ENCODE assay signal across 8 mouse cellular contexts in genomic region chr3:154885452-154885851, GRCm38 (mm10).
DNase-seq lines count a peak whose midpoint lies in the region; ATAC-seq lines count a peak whose summit lies in the region.

No protein-coding gene starts in this region.

- 27% methylated on average over 5 of the region's 5 CpGs for WGBS in embryonic facial prominence, embryonic 14.5 days
- WGBS in embryonic facial prominence, embryonic 10.5 days = 35% methylated on average over 5 of the region's 5 CpGs
- 21% methylated on average over 5 of the region's 5 CpGs for WGBS in limb, embryonic 13.5 days
- 32% methylated on average over 5 of the region's 5 CpGs for WGBS in limb, embryonic 10.5 days
- 29% methylated on average over 5 of the region's 5 CpGs for WGBS in hindbrain, embryonic 14.5 days
- WGBS in neural tube, embryonic 14.5 days = 31% methylated on average over 5 of the region's 5 CpGs

- H3K27ac ChIP-seq in embryonic facial prominence, embryonic 14.5 days (replicated peaks; ENCODE audit: low read depth, low read length) = no peak overlapping the region
- no peak overlapping the region for H3K27ac ChIP-seq in embryonic facial prominence, embryonic 10.5 days (replicated peaks)
- H3K27ac ChIP-seq in limb, embryonic 13.5 days = no peak overlapping the region
- no peak overlapping the region for H3K27ac ChIP-seq in limb, embryonic 10.5 days
- H3K27ac ChIP-seq in hindbrain, embryonic 14.5 days = no peak overlapping the region
- H3K27ac ChIP-seq in neural tube, embryonic 14.5 days (ENCODE audit: low read depth, low read length) = no peak overlapping the region

- H3K4me3 ChIP-seq in embryonic facial prominence, embryonic 14.5 days (ENCODE audit: low read depth, low read length) = no peak overlapping the region
- no peak overlapping the region for H3K4me3 ChIP-seq in embryonic facial prominence, embryonic 10.5 days
- H3K4me3 ChIP-seq in limb, embryonic 13.5 days = no peak overlapping the region
- H3K4me3 ChIP-seq in limb, embryonic 10.5 days = no peak overlapping the region
- no peak overlapping the region for H3K4me3 ChIP-seq in hindbrain, embryonic 14.5 days (replicated peaks; ENCODE audit: low read length)
- H3K4me3 ChIP-seq in neural tube, embryonic 14.5 days (ENCODE audit: low read depth, low read length) = no peak overlapping the region

- no peaks in the 10 kb centered on the region; the same call in 1 of the 2 replicates for H3K4me1 ChIP-seq in embryonic facial prominence, embryonic 14.5 days (ENCODE audit: control insufficient read depth, insufficient read depth, low read length)
- peaks cover 6% of the 10 kb centered on the region; the same call in 1 of the 2 replicates for H3K4me1 ChIP-seq in embryonic facial prominence, embryonic 10.5 days
- peaks cover 6% of the 10 kb centered on the region; the same call in 1 of the 2 replicates for H3K4me1 ChIP-seq in limb, embryonic 13.5 days
- peaks cover 3% of the 10 kb centered on the region; the same call in 1 of the 2 replicates for H3K4me1 ChIP-seq in limb, embryonic 10.5 days
- H3K4me1 ChIP-seq in hindbrain, embryonic 14.5 days (replicated peaks; ENCODE audit: control insufficient read depth, insufficient read depth, low read length) = 0 out of 2 replicates have a peak, but pooled peaks cover 4% of the 10 kb centered on the region
- H3K4me1 ChIP-seq in neural tube, embryonic 14.5 days (ENCODE audit: control insufficient read depth, insufficient read depth, low read length) = no peaks in the 10 kb centered on the region

- no peaks in the 10 kb centered on the region for H3K27me3 ChIP-seq in embryonic facial prominence, embryonic 14.5 days (replicated peaks; ENCODE audit: control insufficient read depth, insufficient read depth, low read length)
- H3K27me3 ChIP-seq in embryonic facial prominence, embryonic 10.5 days (replicated peaks; ENCODE audit: low read depth, poor library complexity, severe bottlenecking) = no peaks in the 10 kb centered on the region
- no peaks in the 10 kb centered on the region for H3K27me3 ChIP-seq in limb, embryonic 13.5 days
- H3K27me3 ChIP-seq in limb, embryonic 10.5 days (ENCODE audit: low read depth, poor library complexity, severe bottlenecking) = no peaks in the 10 kb centered on the region
- no peaks in the 10 kb centered on the region for H3K27me3 ChIP-seq in hindbrain, embryonic 14.5 days (ENCODE audit: control insufficient read depth, insufficient read depth, low read length)
- no peaks in the 10 kb centered on the region for H3K27me3 ChIP-seq in neural tube, embryonic 14.5 days (ENCODE audit: control insufficient read depth, insufficient read depth, low read length)

- H3K9me3 ChIP-seq in embryonic facial prominence, embryonic 14.5 days (ENCODE audit: control insufficient read depth, low read length) = no peaks in the 10 kb centered on the region
- H3K9me3 ChIP-seq in embryonic facial prominence, embryonic 10.5 days = no peaks in the 10 kb centered on the region
- no peaks in the 10 kb centered on the region for H3K9me3 ChIP-seq in limb, embryonic 13.5 days
- no peaks in the 10 kb centered on the region for H3K9me3 ChIP-seq in limb, embryonic 10.5 days (replicated peaks)
- H3K9me3 ChIP-seq in hindbrain, embryonic 14.5 days (ENCODE audit: control insufficient read depth, low read length) = no peaks in the 10 kb centered on the region
- no peaks in the 10 kb centered on the region for H3K9me3 ChIP-seq in neural tube, embryonic 14.5 days (ENCODE audit: control insufficient read depth, low read length)

- H3K36me3 ChIP-seq in embryonic facial prominence, embryonic 14.5 days (ENCODE audit: control insufficient read depth, insufficient read depth, low read length) = no peaks in the 10 kb centered on the region
- no peaks in the 10 kb centered on the region for H3K36me3 ChIP-seq in embryonic facial prominence, embryonic 10.5 days (replicated peaks)
- H3K36me3 ChIP-seq in limb, embryonic 13.5 days = no peaks in the 10 kb centered on the region
- no peaks in the 10 kb centered on the region for H3K36me3 ChIP-seq in limb, embryonic 10.5 days
- H3K36me3 ChIP-seq in hindbrain, embryonic 14.5 days (replicated peaks; ENCODE audit: control insufficient read depth, insufficient read depth) = no peaks in the 10 kb centered on the region
- no peaks in the 10 kb centered on the region for H3K36me3 ChIP-seq in neural tube, embryonic 14.5 days (ENCODE audit: control insufficient read depth, insufficient read depth, low read length)

- DNase-seq in embryonic facial prominence, embryonic 14.5 days (ENCODE audit: low spot score) = peak; percentile 74
- DNase-seq in embryonic facial prominence, embryonic 10.5 days (ENCODE audit: low spot score) = no peak
- no peak for DNase-seq in limb, embryonic 10.5 days (ENCODE audit: low spot score)
- DNase-seq in hindbrain, embryonic 14.5 days (ENCODE audit: low spot score) = no peak
- DNase-seq in thymus, postnatal 0 days (ENCODE audit: low spot score) = no peak
- no peak for DNase-seq in testis, postnatal 10 days (ENCODE audit: low spot score)

- no peak overlapping the region for H3K9ac ChIP-seq in embryonic facial prominence, embryonic 14.5 days (ENCODE audit: low read depth, low read length)
- H3K9ac ChIP-seq in limb, embryonic 13.5 days = no peak overlapping the region
- no peak overlapping the region for H3K9ac ChIP-seq in hindbrain, embryonic 14.5 days
- H3K9ac ChIP-seq in neural tube, embryonic 14.5 days (replicated peaks; ENCODE audit: low read depth, low read length) = no peak overlapping the region

- no peak overlapping the region for H3K4me2 ChIP-seq in embryonic facial prominence, embryonic 14.5 days (ENCODE audit: low read depth, low read length)
- H3K4me2 ChIP-seq in limb, embryonic 13.5 days (replicated peaks) = no peak overlapping the region
- H3K4me2 ChIP-seq in hindbrain, embryonic 14.5 days (replicated peaks) = 0 out of 2 replicates have a peak overlapping the region, but pooled peaks have one; percentile 8
- no peak overlapping the region for H3K4me2 ChIP-seq in neural tube, embryonic 14.5 days (ENCODE audit: low read depth, low read length)

- peak; percentile 55; the same call in 1 of the 2 replicates for ATAC-seq in embryonic facial prominence, embryonic 14.5 days (ENCODE audit: low read depth)
- ATAC-seq in limb, embryonic 13.5 days (ENCODE audit: low FRiP score, low read depth) = peak; percentile 57; the same call in 1 of the 2 replicates
- ATAC-seq in hindbrain, embryonic 14.5 days (ENCODE audit: low FRiP score) = peak; percentile 68; the same call in 1 of the 2 replicates
- ATAC-seq in neural tube, embryonic 14.5 days (ENCODE audit: low read depth) = peak; percentile 71; the same call in 1 of the 2 replicates
